Mouse (Mus musculus): ENCODE measurements around the gene Zbtb25. TPM values are rescaled to one million over a fixed set of nuclear protein-coding genes. Genes with fewer than 3 reads are reported as not detected.

The Zbtb25 gene
- 2.3 and 3.3 TPM in 2 replicates for polyA plus RNA-seq (2012; rRNA removed)

GRCm38 (mm10) chr12:76369206-76369977, at the start of gene Zbtb25:
Gene Zbtb25 (minus strand): TSS chr12:76369602.

GRCm38 (mm10) chr12:76417433-76417854, 48.0 kb upstream of the Zbtb25 start, which contains the start of gene Ppp1r36:
Gene Ppp1r36 (plus strand): TSS chr12:76417538.

GRCm38 (mm10) chr12:76403886-76404537, 34.6 kb upstream of the Zbtb25 start, which contains the start of gene Hspa2:
Gene Hspa2 (plus strand): TSS chr12:76404176.

GRCm38 (mm10) chr12:76369978-76370830, 802 bp upstream of the Zbtb25 start, which contains the start of gene Zbtb1:
Gene Zbtb1 (plus strand): TSS chr12:76370266.

GRCm38 (mm10) chr12:76324679-76325431, 44.5 kb downstream of the Zbtb25 start, which contains the start of gene Akap5:
Gene Akap5 (plus strand): TSS chr12:76324891.

Other genes with a start within 250 kb of the Zbtb25 start
- 0.69 and 0.82 TPM in 2 replicates for gene Esr2, start 192.3 kb downstream of the Zbtb25 start, polyA plus RNA-seq (2012; rRNA removed)
- gene Tex21, start 122.9 kb downstream of the Zbtb25 start, polyA plus RNA-seq (2012; rRNA removed) = not detected in 2 replicates
- gene Mthfd1, start 114.3 kb downstream of the Zbtb25 start, polyA plus RNA-seq (2012; rRNA removed) = 18.7 and 20.0 TPM in 2 replicates
- 0.07 and 0.09 TPM in 2 replicates for gene Akap5, start 44.7 kb downstream of the Zbtb25 start, polyA plus RNA-seq (2012; rRNA removed)
- 1.4 and 1.7 TPM in 2 replicates for gene Zbtb1, start 664 bp upstream of the Zbtb25 start, polyA plus RNA-seq (2012; rRNA removed)
- gene Hspa2, start 34.6 kb upstream of the Zbtb25 start, polyA plus RNA-seq (2012; rRNA removed) = 13.8 and 14.8 TPM in 2 replicates
- not detected in 2 replicates for gene Ppp1r36, start 47.9 kb upstream of the Zbtb25 start, polyA plus RNA-seq (2012; rRNA removed)
- 41.3 and 42.6 TPM in 2 replicates for gene Plekhg3, start 161.3 kb upstream of the Zbtb25 start, polyA plus RNA-seq (2012; rRNA removed)

All from colon, adult 2 months (tissue).